Mouse (Mus musculus): ENCODE data around the gene Aif1. TPM values are rescaled to one million over a fixed set of nuclear protein-coding genes. Genes with fewer than 3 reads are reported as not detected.

Aif1 gene
- polyA plus RNA-seq, 1 experiment = not detected

DNA sequence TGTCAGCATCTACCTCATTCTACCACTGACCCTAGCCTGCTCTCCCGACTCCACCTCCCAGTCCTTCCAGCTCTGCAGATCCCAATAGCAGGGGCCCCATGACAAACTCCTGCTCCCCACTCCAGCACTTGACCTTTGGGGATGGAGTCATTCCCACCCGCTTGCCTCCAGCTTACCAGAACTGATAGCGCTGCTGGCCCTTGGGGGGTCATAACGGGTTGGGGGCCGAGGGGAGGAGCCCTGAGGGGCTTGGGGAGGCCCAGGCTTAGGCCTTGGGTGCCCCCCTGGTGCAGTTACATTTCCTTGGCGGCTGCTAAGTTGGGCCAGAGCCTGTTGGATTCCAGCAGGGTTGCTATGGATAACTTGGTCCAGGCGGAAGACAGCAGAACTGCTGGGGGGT is 21.3 kb downstream of the Aif1 start:
- no peak overlapping the region for H3K4me3 ChIP-seq (ENCODE audit: insufficient read depth, poor library complexity, severe bottlenecking)
- peaks cover 72% of the 10 kb centered on the region for H3K79me2 ChIP-seq (ENCODE audit: control insufficient read depth, insufficient read depth)
- H3K36me3 ChIP-seq (ENCODE audit: control insufficient read depth, insufficient read depth) = peaks cover 97% of the 10 kb centered on the region
- no peak overlapping the region for H3ac ChIP-seq (ENCODE audit: control insufficient read depth, insufficient read length, low read depth)
- no peak for TF ChIP-seq CEBPB (IDR thresholded peaks at IDR 0.05; ENCODE audit: low read depth)
- TF ChIP-seq MYOD1 (IDR thresholded peaks at IDR 0.05; ENCODE audit: control insufficient read depth, insufficient read length, low read depth) = no peak
- TF ChIP-seq USF1 (IDR thresholded peaks at IDR 0.05; ENCODE audit: low read depth) = no peak
- no peak for TF ChIP-seq FOSL1 (IDR thresholded peaks at IDR 0.05; ENCODE audit: insufficient read depth, low read length, poor library complexity, severe bottlenecking)
- no peak for TF ChIP-seq CTCF (IDR thresholded peaks at IDR 0.05; ENCODE audit: control insufficient read depth, insufficient read depth, insufficient read length)
- TF ChIP-seq MYOG (IDR thresholded peaks at IDR 0.05; ENCODE audit: control insufficient read depth, extremely low read depth, insufficient read length) = no peak
- TF ChIP-seq MAX (IDR thresholded peaks at IDR 0.05) = no peak
- H3K79me3 ChIP-seq (ENCODE audit: low read depth) = peaks cover 25% of the 10 kb centered on the region
- H3K27me3 ChIP-seq (ENCODE audit: control insufficient read depth, insufficient read depth, insufficient read length) = no peaks in the 10 kb centered on the region

DNA sequence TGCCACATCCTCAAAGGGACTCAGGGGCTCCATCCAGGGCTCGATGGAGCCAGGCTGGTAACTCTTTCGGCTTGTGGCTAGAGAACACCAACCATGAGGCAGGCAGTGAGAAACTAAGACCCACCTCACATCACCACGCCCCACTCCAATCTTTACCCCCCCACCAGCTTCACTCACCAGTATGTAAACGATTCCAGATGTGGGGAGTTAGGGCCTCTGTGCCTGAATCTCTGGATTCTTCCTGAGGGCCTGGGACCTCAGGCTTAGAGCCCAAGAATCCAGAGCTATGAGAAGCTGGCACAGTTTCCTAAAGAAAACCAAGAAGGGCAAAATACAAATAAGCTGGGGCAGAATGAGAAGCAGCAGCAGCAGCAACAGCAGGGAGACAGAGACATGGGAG is 21.9 kb downstream of the Aif1 start:
- H3K36me3 ChIP-seq (ENCODE audit: control insufficient read depth, insufficient read depth) = peaks cover 96% of the 10 kb centered on the region
- H3K79me3 ChIP-seq (ENCODE audit: low read depth) = peaks cover 22% of the 10 kb centered on the region
- TF ChIP-seq CEBPB (IDR thresholded peaks at IDR 0.05; ENCODE audit: low read depth) = no peak
- TF ChIP-seq CTCF (IDR thresholded peaks at IDR 0.05; ENCODE audit: control insufficient read depth, insufficient read depth, insufficient read length) = no peak
- TF ChIP-seq MAX (IDR thresholded peaks at IDR 0.05) = no peak
- no peak for TF ChIP-seq MYOD1 (IDR thresholded peaks at IDR 0.05; ENCODE audit: control insufficient read depth, insufficient read length, low read depth)
- peaks cover 65% of the 10 kb centered on the region for H3K79me2 ChIP-seq (ENCODE audit: control insufficient read depth, insufficient read depth)
- no peak overlapping the region for H3K4me3 ChIP-seq (ENCODE audit: insufficient read depth, poor library complexity, severe bottlenecking)
- no peaks in the 10 kb centered on the region for H3K27me3 ChIP-seq (ENCODE audit: control insufficient read depth, insufficient read depth, insufficient read length)
- no peak overlapping the region for H3ac ChIP-seq (ENCODE audit: control insufficient read depth, insufficient read length, low read depth)

DNA sequence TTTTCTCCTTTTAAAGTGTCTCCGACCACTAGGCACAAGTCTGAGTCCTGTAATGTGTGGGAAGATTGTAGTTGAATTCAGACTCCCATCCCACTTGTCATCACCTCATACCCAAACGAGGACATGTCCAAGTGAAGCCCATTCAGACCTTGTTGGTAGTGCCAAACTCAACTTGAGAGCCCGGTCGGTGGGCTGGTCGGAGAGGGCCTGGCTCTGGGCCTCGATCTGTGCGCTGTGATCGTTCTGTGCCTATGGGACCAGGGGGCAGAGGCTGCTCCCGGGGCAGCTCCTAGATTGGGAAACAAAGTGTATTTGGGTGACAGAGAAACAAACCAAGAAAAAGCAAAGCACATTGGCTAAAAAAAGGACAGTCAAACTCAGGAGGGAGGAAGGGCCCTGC is 22.8 kb downstream of the Aif1 start:
- TF ChIP-seq FOSL1 (IDR thresholded peaks at IDR 0.05; ENCODE audit: insufficient read depth, low read length, poor library complexity, severe bottlenecking) (no peak), MYOG (IDR thresholded peaks at IDR 0.05; ENCODE audit: control insufficient read depth, extremely low read depth, insufficient read length) (no peak), USF1 (IDR thresholded peaks at IDR 0.05; ENCODE audit: low read depth) (no peak)
- H3ac ChIP-seq (ENCODE audit: control insufficient read depth, insufficient read length, low read depth) = no peak overlapping the region
- H3K79me3 ChIP-seq (ENCODE audit: low read depth) = peaks cover 19% of the 10 kb centered on the region
- peaks cover 95% of the 10 kb centered on the region for H3K36me3 ChIP-seq (ENCODE audit: control insufficient read depth, insufficient read depth)
- H3K79me2 ChIP-seq (ENCODE audit: control insufficient read depth, insufficient read depth) = peaks cover 56% of the 10 kb centered on the region
- no peaks in the 10 kb centered on the region for H3K27me3 ChIP-seq (ENCODE audit: control insufficient read depth, insufficient read depth, insufficient read length)
- no peak overlapping the region for H3K4me3 ChIP-seq (ENCODE audit: insufficient read depth, poor library complexity, severe bottlenecking)

DNA sequence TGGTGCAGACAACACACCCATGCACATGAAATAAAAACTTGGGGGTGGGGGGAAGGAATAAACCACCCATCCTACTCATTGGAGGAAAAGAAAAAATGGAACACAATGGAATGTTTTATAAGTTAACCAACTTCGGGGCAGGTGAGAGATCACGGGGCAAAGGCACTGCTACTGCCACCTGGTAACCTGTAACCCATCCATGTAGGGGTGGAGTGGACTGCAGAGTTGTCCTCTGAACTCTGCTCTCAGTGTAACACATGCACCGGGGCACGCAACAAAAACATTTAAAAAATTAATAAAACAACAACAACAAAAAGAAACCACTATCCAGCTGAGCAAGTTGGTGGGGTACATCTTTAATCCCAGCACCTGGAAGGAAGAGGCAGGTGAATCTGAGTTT is 23.7 kb downstream of the Aif1 start:
- peaks cover 95% of the 10 kb centered on the region for H3K36me3 ChIP-seq (ENCODE audit: control insufficient read depth, insufficient read depth)
- no peak overlapping the region for H3ac ChIP-seq (ENCODE audit: control insufficient read depth, insufficient read length, low read depth)
- H3K4me3 ChIP-seq (ENCODE audit: insufficient read depth, poor library complexity, severe bottlenecking) = no peak overlapping the region
- no peaks in the 10 kb centered on the region for H3K27me3 ChIP-seq (ENCODE audit: control insufficient read depth, insufficient read depth, insufficient read length)
- TF ChIP-seq MAX (IDR thresholded peaks at IDR 0.05) = no peak
- no peak for TF ChIP-seq CEBPB (IDR thresholded peaks at IDR 0.05; ENCODE audit: low read depth)
- no peak for TF ChIP-seq USF1 (IDR thresholded peaks at IDR 0.05; ENCODE audit: low read depth)
- no peak for TF ChIP-seq FOSL1 (IDR thresholded peaks at IDR 0.05; ENCODE audit: insufficient read depth, low read length, poor library complexity, severe bottlenecking)
- TF ChIP-seq MYOD1 (IDR thresholded peaks at IDR 0.05; ENCODE audit: control insufficient read depth, insufficient read length, low read depth) = no peak
- no peak for TF ChIP-seq CTCF (IDR thresholded peaks at IDR 0.05; ENCODE audit: control insufficient read depth, insufficient read depth, insufficient read length)
- TF ChIP-seq MYOG (IDR thresholded peaks at IDR 0.05; ENCODE audit: control insufficient read depth, extremely low read depth, insufficient read length) = no peak
- peaks cover 14% of the 10 kb centered on the region for H3K79me3 ChIP-seq (ENCODE audit: low read depth)
- H3K79me2 ChIP-seq (ENCODE audit: control insufficient read depth, insufficient read depth) = peaks cover 47% of the 10 kb centered on the region

DNA sequence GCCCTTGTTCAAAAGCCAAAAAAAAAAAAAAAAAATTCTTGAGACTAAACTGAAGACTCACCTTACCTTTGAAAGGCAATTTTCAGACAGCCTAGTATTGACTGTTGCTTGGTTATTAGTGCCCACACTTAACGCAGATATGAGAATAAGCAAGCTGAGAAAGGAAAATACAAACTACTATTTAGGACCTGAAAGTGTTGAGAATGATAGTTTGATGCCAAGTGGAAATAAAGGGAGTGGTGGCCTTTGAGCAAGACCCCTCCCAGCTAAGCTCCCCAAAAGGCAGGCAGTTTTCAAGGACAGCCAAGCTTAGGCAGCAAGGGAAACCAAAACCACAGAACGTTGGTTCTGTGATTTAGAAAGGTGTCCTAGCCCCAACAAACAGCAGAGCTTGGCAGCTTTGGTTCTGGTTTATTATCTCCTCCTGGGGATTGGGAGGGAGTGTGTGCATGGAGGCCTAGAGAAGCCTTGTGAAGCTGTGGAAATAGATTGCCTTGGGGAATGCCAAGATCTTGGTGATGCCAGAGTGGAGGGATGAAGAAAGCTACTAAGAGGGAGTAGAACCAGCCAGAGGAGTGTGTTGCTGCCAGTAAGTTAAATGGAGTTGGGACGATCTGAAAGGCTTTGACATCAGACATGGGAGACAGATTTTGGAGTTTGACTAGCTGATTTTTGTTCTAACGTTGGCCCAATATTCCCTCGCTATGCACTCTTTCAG is 27.8 kb downstream of the Aif1 start:
- Histone ChIP-seq H3ac (ENCODE audit: control insufficient read depth, insufficient read length, low read depth) (no peak overlapping the region), H3K27me3 (ENCODE audit: control insufficient read depth, insufficient read depth, insufficient read length) (no peaks in the 10 kb centered on the region), H3K79me2 (ENCODE audit: control insufficient read depth, insufficient read depth) (peaks cover 12% of the 10 kb centered on the region), H3K4me3 (ENCODE audit: insufficient read depth, poor library complexity, severe bottlenecking) (no peak overlapping the region), H3K79me3 (ENCODE audit: low read depth) (peaks cover 3% of the 10 kb centered on the region), H3K36me3 (ENCODE audit: control insufficient read depth, insufficient read depth) (peaks cover 94% of the 10 kb centered on the region)
- TF ChIP-seq MYOG (IDR thresholded peaks at IDR 0.05; ENCODE audit: control insufficient read depth, extremely low read depth, insufficient read length) = no peak
- TF ChIP-seq CEBPB (IDR thresholded peaks at IDR 0.05; ENCODE audit: low read depth) = no peak
- TF ChIP-seq CTCF (IDR thresholded peaks at IDR 0.05; ENCODE audit: control insufficient read depth, insufficient read depth, insufficient read length) = no peak
- no peak for TF ChIP-seq FOSL1 (IDR thresholded peaks at IDR 0.05; ENCODE audit: insufficient read depth, low read length, poor library complexity, severe bottlenecking)
- TF ChIP-seq MYOD1 (IDR thresholded peaks at IDR 0.05; ENCODE audit: control insufficient read depth, insufficient read length, low read depth) = no peak
- no peak for TF ChIP-seq MAX (IDR thresholded peaks at IDR 0.05)
- no peak for TF ChIP-seq USF1 (IDR thresholded peaks at IDR 0.05; ENCODE audit: low read depth)

DNA sequence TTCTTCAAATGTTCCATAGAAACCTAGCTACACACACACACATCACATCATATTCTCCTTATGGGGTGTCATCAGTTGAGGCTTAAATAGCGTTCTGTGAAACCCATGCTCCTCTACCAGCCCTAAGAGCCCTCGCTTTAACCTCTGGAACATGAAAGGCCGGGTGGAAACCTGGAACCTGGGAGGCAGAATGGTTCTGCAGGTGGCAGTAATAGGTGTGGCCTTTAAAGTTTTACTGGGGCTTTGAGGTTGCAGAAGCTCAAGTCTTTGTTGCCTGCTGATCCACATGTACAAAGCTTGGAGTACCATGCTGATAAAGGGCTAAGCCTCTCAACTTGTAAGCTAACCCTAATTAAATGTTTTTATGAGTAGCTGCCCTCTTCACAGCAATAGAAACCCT is 28.5 kb downstream of the Aif1 start:
- Histone ChIP-seq H3K27me3 (ENCODE audit: control insufficient read depth, insufficient read depth, insufficient read length) (no peaks in the 10 kb centered on the region), H3K36me3 (ENCODE audit: control insufficient read depth, insufficient read depth) (peaks cover 94% of the 10 kb centered on the region), H3K4me3 (ENCODE audit: insufficient read depth, poor library complexity, severe bottlenecking) (no peak overlapping the region), H3K79me3 (ENCODE audit: low read depth) (peaks cover 2% of the 10 kb centered on the region), H3ac (ENCODE audit: control insufficient read depth, insufficient read length, low read depth) (no peak overlapping the region), H3K79me2 (ENCODE audit: control insufficient read depth, insufficient read depth) (peaks cover 5% of the 10 kb centered on the region)
- TF ChIP-seq CTCF (IDR thresholded peaks at IDR 0.05; ENCODE audit: control insufficient read depth, insufficient read depth, insufficient read length) (no peak), MAX (IDR thresholded peaks at IDR 0.05) (no peak)

Data from C2C12 (cell line).